Mouse (Mus musculus) thymus, adult 2 months (tissue): ENCODE results near the gene Ltbr.

ENCODE experiments used
- CTCF ChIP-seq: fragments of 200-500 bp; IDR thresholded peaks from 2 replicates; pipeline ENCODE4 v1.5.1; 2012; ENCODE audit warnings: mild to moderate bottlenecking, control low read depth, low read length, moderate library complexity, borderline replicate concordance; ENCODE audit not compliant: control insufficient read depth, poor library complexity, insufficient read depth; ENCODE audit errors: extremely low read depth
- POLR2A ChIP-seq: fragments of 200-500 bp; IDR thresholded peaks from 2 replicates; pipeline ENCODE4 v1.6.1; 2012; ENCODE audit warnings: mild to moderate bottlenecking, low read length, control low read depth, moderate library complexity; ENCODE audit not compliant: control insufficient read depth, poor library complexity, insufficient read depth; ENCODE audit errors: extremely low read depth

- no peak for TF ChIP-seq POLR2A
- TF ChIP-seq CTCF: no peak
These were observed 6.2 kb upstream of the Ltbr start for GRCm38 (mm10) chr6:125319919-125320296.
